ENCODE assay signal across 9 mouse cellular contexts in the genomic region with DNA sequence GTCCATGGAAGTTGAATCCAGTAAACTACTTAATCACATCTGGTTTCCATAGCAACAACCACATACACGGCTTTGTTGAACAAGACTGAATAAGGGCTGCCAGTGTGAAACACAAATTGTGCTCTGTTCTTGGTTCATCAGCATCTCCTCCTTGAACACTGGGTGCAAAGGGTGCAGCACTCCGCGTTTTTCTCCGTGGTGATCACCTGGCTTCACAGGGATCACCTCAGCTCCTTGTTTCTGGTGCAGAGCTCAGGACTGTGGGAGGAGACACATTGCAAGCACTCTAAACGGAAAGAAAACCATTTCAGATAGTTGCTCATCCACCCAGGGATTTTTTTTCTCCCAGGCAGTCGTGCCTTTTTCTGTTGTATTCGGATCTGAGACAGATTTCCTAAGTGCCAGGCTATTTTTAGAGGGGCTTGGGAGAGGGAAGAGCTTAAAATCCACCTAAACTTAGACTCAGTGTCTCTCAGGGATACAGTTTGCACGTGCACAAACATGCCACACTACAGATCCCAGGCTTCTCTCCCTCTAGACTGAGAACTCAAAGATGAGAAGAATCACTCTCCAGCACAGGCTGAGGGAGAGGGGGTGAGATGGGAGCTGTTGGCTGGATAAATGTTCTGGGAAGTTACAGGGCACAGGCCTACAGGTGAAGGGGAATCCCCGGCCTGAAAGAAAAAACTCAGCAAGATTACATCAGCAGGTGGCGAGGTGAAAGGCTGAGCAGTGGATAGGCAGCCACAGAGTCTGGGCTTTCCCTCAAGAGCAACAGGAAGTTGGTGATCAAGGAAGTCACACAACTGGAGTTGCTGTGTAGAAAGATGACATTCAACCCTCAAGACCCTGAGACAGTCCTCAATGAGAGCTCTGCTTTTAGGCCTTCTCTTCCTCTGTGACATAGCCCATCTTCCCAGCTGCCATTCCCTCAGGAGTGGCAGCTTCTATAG. TPM values are rescaled to one million over a fixed set of nuclear protein-coding genes. Genes with fewer than 3 reads are reported as not detected.
A peak's percentile ranks its signal among the peaks of the same experiment; 100 is the strongest.
DNase-seq lines count a peak whose midpoint lies in the region; ATAC-seq and TF ChIP-seq lines count a peak whose summit lies in the region.
"Had no signal": no experiment of that assay in that cellular context is flagged by ENCODE, and none has a peak within 500 bp of the region (broad histone marks: within the 10 kb centered on the region; RNA-seq: fewer than 3 reads in every experiment).

No protein-coding gene starts in this region.

- 52% methylated on average over 10 of the region's 10 CpGs for WGBS in bone marrow, adult 2 months

- no peak overlapping the region for H3K4me3 ChIP-seq in bone marrow, adult 2 months (replicated peaks; ENCODE audit: control insufficient read depth, low read depth, low read length)
- no peak overlapping the region for H3K4me3 ChIP-seq in myocyte
- H3K4me3 ChIP-seq: neural tube, embryonic 12.5 days had no signal

- no peaks in the 10 kb centered on the region for H3K79me2 ChIP-seq in myocyte (ENCODE audit: control insufficient read depth, insufficient read depth)

- H3K36me3 ChIP-seq in myocyte (ENCODE audit: control insufficient read depth, insufficient read depth), result no peaks in the 10 kb centered on the region
- H3K36me3 ChIP-seq: neural tube, embryonic 12.5 days had no signal

- no peak for TF ChIP-seq POLR2A in bone marrow, adult 2 months (IDR thresholded peaks at IDR 0.05; ENCODE audit: borderline replicate concordance, control insufficient read depth, low read depth, low read length)
- TF ChIP-seq POLR2A in myocyte (IDR thresholded peaks at IDR 0.05; ENCODE audit: insufficient read length, low read depth), result no peak

- DNase-seq in layer of hippocampus, adult 11-12 months (ENCODE audit: low spot score), result peak; percentile 37
- no peak for DNase-seq in layer of hippocampus, adult 9-10 months (ENCODE audit: low spot score)
- peak; percentile 40 for DNase-seq in heart, adult 8-10 months (ENCODE audit: low spot score)
- peak; percentile 7 to 41 for DNase-seq in layer of hippocampus, postnatal 25 days (ENCODE audit: extremely low spot score in 1 of 2, low spot score in 1 of 2)
- DNase-seq in thymus, postnatal 10 days (ENCODE audit: low spot score in 2 of 2), result peak; percentile 62 to 65

- H3K4me2 ChIP-seq in myocyte (ENCODE audit: low read depth), result peak overlapping the region; percentile 59
- H3K4me2 ChIP-seq: neural tube, embryonic 12.5 days had no signal

- TF ChIP-seq CTCF in bone marrow, adult 2 months (IDR thresholded peaks at IDR 0.05; ENCODE audit: control insufficient read depth, insufficient read depth, low read length), result 0 out of 2 replicates have a peak, but pooled peaks have one; percentile 17

- H3K27me3 ChIP-seq in myocyte (ENCODE audit: control insufficient read depth, insufficient read depth, insufficient read length), result no peaks in the 10 kb centered on the region
- H3K27me3 ChIP-seq: neural tube, embryonic 12.5 days had no signal

- H3K4me1 ChIP-seq in bone marrow, adult 2 months (ENCODE audit: control insufficient read depth, insufficient read depth, low read length), result peaks cover 6% of the 10 kb centered on the region
- H3K4me1 ChIP-seq: neural tube, embryonic 12.5 days had no signal

- no peak overlapping the region for H3ac ChIP-seq in myocyte (ENCODE audit: control insufficient read depth, insufficient read length)

- ATAC-seq in cerebellum, adult (ENCODE audit: insufficient number of reproducible peaks, low FRiP score, low TSS enrichment), result no peak

- 0 out of 2 replicates have a peak overlapping the region, but pooled peaks have one; percentile 51 for H3K27ac ChIP-seq in bone marrow, adult 2 months (ENCODE audit: control insufficient read depth, insufficient read depth, low read depth, low read length, poor library complexity)
- H3K27ac ChIP-seq: neural tube, embryonic 12.5 days had no signal

TF ChIP-seq in myocyte, 11 proteins besides CTCF, POLR2A, EP300 and RAD21:
- TF ChIP-seq E2F4 (IDR thresholded peaks at IDR 0.05; ENCODE audit: insufficient read depth) (no peak), CEBPB (IDR thresholded peaks at IDR 0.05; ENCODE audit: insufficient read depth, poor library complexity, severe bottlenecking) (0 out of 2 replicates have a peak, but pooled peaks have one; percentile 42), POLR2AphosphoS2 (IDR thresholded peaks at IDR 0.05; ENCODE audit: insufficient read length, low read depth) (no peak), SRF (IDR thresholded peaks at IDR 0.05; ENCODE audit: control insufficient read depth, insufficient read length, low read depth) (no peak), TCF3 (IDR thresholded peaks at IDR 0.05; ENCODE audit: insufficient read length, low read depth) (no peak), REST (IDR thresholded peaks at IDR 0.05; ENCODE audit: insufficient read depth, insufficient read length) (no peak), MYOD1 (IDR thresholded peaks at IDR 0.05; ENCODE audit: control insufficient read depth in 1 of 3, insufficient read length in 2 of 3, low read depth in 2 of 3) (peak in 1 of 3 experiments; percentile 15)

RNA-seq across cellular contexts. Expression of a gene that starts 19.9 kb away (rescaled TPM):
- 68.5 and 72.1 TPM in 2 replicates for polyA plus RNA-seq in bone marrow, adult 2 months (2011; ENCODE audit: insufficient read depth, insufficient read length, low replicate concordance, missing spikeins)
- 100 to 1,000 TPM; 161 to 308 (median 228) TPM for total RNA-seq in heart, adult 8-10 months (2022)
- total RNA-seq in layer of hippocampus, postnatal 25 days (2021), result 10 to 100 TPM; 69.6 to 87.4 TPM
- 6.1 TPM for polyA plus RNA-seq in myocyte (2012; fragmentation: generic; extraction: Trizol)
